Mouse (Mus musculus) gastrocnemius, postnatal 14 days (tissue): Measurements from ENCODE around the gene Foxn3. TPM values are rescaled to one million over a fixed set of nuclear protein-coding genes. Genes with fewer than 3 reads are reported as not detected.

Source experiments
- DNase-seq: peaks from one replicate; pipeline ENCODE4 v3.0.0; 2021; ENCODE audit warnings: mixed read lengths
- intact Hi-C: fragments of 180-260 bp; cut with DNase I; formaldehyde crosslinking; loops from one replicate; pipeline ENCODE4 v1.15.1; 2025; ENCODE audit warnings: low total_unique reads
- total RNA-seq, 2 experiments: library from RNA; stranded (reverse); gene quantifications; 2 replicates each; pipeline ENCODE4 v1.2.3; 2021

Gene Foxn3
- total RNA-seq, 2 experiments from 2014 or later, result 194 TPM

- DNase-seq, result no peak
- intact Hi-C loops, result no loop called here
Observed at GRCm38 (mm10) chr12:99286662-99287061, 276.7 kb downstream of the Foxn3 start.

- intact Hi-C loops, result no loop called here
- DNase-seq, result no peak
Observed at GRCm38 (mm10) chr12:99285656-99286055, 277.7 kb downstream of the Foxn3 start.

DNA sequence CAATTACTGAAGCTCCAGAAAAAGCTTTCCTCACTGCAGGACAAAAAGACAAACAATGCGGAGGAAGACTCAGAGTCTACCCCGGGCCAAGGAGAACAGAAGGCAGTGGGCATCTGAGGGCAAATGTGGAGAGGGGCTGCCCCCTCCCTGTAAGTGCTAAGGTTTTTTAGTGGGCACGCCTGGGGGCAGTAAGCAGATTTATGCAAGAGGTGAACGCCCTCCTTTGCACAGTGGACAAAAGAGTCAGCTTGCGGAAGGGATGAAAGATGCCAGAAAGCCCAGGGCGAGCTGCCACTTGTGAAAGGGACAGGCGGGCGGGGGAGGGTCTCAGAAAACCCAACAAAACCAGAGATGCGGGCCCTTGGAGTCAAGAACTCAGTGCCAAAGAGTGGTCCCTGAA is 278.2 kb downstream of the Foxn3 start:
- intact Hi-C loops, result no loop called here
- no peak for DNase-seq

GRCm38 (mm10) chr12:99284419-99285069 is 278.8 kb downstream of the Foxn3 start:
- DNase-seq, result no peak
- intact Hi-C loops, result no loop called here

DNA sequence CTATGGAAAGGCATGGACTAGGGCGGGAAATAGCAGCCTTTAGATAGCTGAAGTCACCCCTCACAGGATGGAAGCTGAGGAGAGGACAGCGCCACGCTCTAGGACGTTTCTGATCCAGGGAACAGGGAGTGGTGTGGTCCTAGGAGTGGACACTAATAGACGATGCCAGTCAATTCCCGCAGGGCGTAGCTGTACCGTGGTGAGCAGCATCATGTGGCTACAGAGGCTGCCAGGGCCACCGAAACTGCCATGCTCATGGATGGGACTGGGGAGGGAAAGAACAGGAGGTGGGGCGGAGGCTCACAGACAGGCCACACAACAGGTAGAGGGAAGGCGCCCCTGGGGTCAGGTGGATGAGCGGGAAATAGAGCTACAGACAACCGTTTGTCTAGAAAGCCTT is 282.6 kb downstream of the Foxn3 start:
- intact Hi-C loops, result no loop called here
- no peak for DNase-seq

- intact Hi-C loops, result no loop called here
- no peak for DNase-seq
Observed at GRCm38 (mm10) chr12:99280291-99280690, 283.1 kb downstream of the Foxn3 start.

DNA sequence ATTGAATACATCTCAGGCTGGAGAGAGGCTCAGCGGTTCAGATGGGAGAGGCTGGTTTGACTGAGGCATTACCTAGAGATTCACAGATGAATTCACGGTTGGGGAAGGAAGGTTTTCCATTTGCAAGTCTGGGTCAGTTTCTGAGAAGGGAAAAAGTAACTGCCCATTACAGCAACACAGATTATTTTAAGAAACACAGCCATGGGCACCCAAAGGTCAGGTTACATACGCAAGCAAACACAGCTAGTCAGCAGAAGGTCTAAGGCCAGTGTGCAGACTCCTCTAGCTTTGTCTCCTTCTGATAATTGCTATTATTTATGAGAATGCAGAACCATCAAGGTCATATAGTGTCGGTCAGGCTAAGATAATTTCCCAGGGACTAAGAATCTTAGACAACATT is 284.0 kb downstream of the Foxn3 start:
- no peak for DNase-seq
- intact Hi-C loops, result no loop called here

DNA sequence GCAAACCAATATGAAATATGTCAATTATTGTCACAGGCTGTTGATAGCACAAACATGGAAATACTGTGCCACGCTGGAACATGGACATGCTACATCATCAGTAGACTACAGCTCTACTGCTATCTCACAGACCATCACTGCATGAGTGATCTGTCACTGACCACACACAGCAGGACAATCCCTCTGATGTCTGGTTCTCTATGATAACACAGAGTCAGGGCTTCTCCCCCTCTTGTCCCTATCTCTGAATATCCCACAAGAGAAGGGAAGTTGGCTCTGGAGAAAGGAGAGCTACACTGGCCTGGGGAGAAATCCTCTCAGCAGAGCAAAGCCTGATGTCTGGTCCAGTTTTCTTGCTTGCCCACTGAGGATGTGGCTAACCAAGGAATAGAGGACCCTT is 288.8 kb downstream of the Foxn3 start:
- DNase-seq, result no peak
- intact Hi-C loops, result no loop called here

- intact Hi-C loops, result no loop called here
- DNase-seq, result peak; percentile 61
Observed at GRCm38 (mm10) chr12:99269396-99269795, 294.0 kb downstream of the Foxn3 start.

DNA sequence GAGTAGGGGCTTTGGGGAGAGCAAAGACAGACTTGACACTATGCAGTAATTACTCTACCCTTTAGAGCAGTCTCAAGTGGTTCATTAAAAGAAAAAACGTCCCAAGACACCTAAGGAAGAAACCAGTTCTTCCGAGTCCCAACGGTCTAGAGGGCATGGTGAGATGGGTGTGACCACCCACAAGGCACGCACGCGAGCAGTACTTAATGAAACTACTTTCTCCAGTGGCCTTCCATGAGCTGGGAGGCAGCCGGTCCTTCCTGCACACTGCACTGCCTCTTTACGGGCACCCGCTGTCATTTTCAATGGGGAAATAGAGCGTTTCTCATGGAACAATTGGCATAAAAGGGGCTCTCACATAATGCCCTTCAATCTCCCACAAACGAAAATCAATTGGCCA is 294.4 kb downstream of the Foxn3 start:
- DNase-seq, result no peak
- intact Hi-C loops, result no loop called here

DNA sequence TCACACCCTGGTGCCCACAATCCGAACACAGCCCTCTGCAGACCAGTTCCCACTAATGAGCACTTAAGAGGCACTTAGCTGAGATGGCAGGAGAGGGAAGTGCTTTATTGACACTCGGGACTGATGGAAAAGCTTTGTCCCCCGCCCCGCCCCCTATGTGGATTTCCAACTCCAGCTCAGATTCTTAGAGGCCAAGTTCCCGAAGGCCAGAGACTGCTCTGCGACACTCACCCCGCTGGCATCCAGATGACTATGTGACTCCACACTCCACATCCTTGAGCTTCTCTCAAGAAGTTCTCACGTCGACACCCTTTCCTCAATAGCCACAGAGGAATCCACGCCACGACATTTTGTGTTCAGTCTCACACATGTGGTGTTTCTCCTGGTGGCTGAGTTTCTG is 295.6 kb downstream of the Foxn3 start:
- intact Hi-C loops, result no loop called here

GRCm38 (mm10) chr12:99266434-99266833 is 296.9 kb downstream of the Foxn3 start:
- no peak for DNase-seq
- intact Hi-C loops, result no loop called here

More for the DNA sequence above, 295.6 kb downstream of the Foxn3 start:
- no peak for DNase-seq

DNA sequence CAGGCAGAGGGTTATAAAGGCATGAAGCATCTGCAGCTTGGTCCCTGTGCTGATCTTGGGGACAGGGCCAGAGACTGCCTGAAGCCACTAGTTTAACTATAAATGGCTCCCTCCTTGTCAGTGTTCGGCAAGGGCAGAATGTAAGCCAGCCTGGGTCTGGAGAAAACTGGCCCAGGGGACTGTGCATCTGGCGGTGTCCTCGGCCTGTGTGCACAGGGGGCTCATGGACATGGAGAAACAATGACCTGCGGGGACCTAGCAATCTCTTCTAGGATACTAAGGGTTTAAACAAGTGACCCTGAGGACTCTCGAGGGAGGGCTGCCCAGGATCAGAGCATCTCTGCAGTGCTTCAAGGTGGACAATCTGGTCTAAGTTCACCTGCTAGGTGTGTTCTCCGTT is 297.6 kb downstream of the Foxn3 start:
- intact Hi-C loops, result no loop called here
- DNase-seq, result no peak

DNA sequence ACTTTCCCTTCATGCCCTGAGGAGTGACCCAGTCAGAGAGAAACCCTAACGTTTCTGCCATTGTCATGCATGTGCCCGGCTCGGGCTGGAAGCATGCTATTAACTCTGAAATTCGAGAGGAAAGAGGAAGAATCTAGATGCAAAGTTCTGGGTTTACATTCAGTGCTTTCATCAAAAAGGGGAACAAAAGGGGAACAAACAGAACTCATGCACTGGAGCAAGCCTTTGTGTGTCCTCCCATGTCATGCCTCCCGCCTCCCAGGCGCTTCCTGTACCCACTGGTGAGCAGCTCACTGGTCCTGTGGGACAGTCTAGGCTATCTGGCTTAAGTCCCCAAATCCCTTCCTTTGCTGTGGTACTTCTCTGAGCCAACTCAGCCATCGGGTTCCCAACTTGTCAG is 299.0 kb downstream of the Foxn3 start:
- intact Hi-C loops, result no loop called here
- DNase-seq, result no peak

GRCm38 (mm10) chr12:99263592-99264335 is 299.6 kb downstream of the Foxn3 start:
- intact Hi-C loops, result no loop called here
- DNase-seq, result no peak

DNA sequence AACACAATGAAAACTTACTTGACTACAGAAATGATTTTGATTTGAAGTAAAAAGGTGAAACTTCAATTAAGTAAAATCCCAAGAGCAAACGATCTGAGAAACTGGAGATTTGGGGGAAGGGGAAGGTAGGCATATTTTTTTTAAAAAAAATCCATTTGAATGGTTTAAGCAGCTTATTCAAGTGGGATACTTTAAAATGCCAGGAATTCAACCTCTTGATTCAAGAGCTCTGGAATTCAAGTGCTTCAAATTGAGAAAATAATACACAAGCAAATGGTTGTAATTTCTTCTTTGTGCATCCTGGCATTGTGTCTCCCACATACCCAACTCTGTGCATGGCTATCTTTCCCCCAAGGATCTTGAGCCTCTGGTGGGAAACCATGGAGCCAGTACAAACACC is 300.5 kb downstream of the Foxn3 start:
- DNase-seq, result no peak
- intact Hi-C loops, result no loop called here

DNA sequence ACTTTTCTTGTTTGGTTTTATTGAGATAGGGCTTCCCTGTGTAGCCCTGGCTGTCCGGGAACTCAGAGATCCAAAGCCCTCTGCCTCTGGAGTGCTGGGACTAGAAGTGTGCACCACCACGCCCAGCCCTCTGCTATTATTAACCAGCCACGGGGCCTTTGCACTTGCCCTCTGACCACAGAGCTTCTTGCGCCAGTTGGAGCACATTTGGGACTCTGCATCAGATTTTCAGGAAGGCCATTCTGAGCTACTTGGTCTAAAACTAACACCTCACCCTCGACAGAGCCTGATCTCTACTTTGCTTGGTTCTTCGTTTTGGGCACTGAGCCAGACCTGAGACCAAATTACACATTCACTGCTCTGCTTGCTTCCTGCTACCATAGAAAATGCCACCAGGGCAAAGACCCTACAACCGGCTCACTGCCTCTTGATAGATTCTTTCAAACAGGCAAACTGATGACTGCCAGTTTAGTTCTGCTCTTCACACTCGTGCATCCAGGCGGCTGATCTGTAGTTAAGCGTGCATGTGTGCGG is 301.2 kb downstream of the Foxn3 start:
- DNase-seq, result no peak
- intact Hi-C loops, result no loop called here

DNA sequence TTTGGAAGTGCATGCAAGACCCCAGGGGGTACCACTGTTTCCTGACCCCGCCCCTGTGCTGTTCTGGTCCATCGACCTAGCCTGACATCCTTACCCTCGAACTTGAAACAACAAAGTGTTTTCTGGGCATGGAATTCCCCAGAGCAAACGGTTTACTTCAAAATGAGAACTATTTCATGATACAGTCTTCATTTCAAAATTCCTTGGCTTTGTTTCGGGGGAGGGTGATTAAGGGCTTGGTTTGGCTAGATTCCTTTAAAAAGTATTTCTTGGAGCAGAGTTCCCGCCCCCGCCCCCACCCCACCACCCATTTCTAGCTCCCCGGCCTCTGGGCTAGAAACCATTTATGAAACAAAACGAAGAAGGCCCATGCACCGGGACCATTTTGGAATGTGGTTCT is 303.2 kb downstream of the Foxn3 start:
- intact Hi-C loops, result no loop called here

GRCm38 (mm10) chr12:99257570-99257969 is 305.8 kb downstream of the Foxn3 start:
- no peak for DNase-seq
- intact Hi-C loops, result no loop called here

More for the DNA sequence above, 303.2 kb downstream of the Foxn3 start:
- DNase-seq, result no peak

GRCm38 (mm10) chr12:99256997-99257396 is 306.4 kb downstream of the Foxn3 start:
- intact Hi-C loops, result no loop called here

DNA sequence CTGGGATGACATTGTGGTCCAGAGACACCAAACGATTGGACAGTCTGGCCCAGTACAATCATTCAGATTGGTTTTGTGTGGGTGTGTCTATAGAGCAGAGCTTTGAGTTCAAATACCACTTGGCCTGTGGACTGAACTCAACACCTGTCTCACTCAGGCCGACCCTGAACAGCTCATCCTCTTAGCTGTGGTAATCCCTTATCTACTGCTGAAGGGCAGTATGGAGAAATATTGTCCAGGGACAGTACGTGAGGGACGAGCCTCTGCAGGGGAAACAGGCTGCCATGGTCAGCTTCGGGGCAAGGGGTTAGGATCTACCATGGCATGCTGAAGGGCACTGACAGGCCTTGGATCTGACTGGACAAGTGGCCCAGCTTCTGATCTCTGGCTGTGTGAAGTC is 306.9 kb downstream of the Foxn3 start:
- DNase-seq, result no peak
- intact Hi-C loops, result no loop called here

More at GRCm38 (mm10) chr12:99256997-99257396, 306.4 kb downstream of the Foxn3 start:
- DNase-seq, result no peak
